Mouse (Mus musculus) R1 (cell line): ENCODE measurements around the gene Nek9.

ENCODE experiments used
- DNase-seq: peaks from one replicate; pipeline ENCODE4 v3.0.0-alpha.2; 2018; ENCODE audit warnings: low read depth, low spot score

Nek9 gene

DNA sequence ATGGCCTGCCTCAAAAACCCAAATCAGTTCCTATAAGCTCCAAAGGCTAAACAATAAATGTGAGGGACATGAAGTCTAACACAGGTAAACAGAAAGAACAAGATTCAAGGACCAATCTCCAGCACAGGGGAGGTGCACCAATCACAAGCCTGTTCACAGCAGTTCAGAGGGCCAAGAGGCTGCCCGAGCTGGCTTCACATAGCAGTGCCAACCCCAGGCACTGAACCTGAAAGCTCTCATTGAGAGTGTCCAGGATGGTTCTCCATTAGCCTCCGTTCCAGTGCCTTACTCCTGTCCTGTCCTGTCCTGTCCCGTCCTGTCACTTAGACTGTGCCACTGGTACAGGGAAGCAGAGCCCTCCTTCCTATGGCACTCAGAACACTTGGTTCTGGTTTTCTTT lies 8.0 kb upstream of the Nek9 start:
- DNase-seq: no peak

DNA sequence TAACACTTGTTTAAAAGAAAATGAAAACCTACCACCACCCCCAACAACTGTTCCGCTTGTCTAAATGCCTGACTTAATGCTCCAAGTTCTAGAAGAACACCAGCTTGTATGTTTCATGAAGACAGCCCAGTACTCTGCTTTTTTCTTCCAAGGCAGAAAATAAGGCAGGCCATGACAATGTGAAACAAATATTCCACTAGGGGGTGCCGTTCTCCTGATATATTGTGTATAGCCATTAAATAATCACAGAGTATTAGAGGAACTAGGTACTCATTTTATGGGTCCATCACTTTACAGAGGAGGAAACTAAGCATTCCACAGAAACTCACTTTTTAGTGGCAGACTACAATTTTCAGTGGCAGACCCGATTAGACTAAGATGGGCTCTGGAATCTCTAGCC lies 7.2 kb upstream of the Nek9 start:
- DNase-seq: peak; percentile 55

DNA sequence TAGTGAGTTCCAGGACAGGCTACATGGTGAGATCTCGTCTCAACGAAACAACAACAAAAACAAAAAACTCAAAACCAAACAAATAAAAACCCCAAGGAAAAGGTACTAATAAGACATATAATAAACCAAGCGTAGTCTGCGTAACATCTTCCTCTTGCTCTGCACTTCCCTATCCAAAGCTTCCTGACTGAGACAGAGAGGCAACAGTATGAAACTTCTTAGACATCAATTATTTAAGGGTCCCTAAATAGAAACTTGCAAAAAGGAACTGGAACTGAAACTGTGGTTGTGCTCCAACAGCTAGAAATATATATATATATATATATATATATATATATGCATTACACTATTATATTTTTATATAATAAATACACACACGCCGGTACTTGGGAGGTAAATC lies 6.4 kb upstream of the Nek9 start:
- no peak for DNase-seq

DNA sequence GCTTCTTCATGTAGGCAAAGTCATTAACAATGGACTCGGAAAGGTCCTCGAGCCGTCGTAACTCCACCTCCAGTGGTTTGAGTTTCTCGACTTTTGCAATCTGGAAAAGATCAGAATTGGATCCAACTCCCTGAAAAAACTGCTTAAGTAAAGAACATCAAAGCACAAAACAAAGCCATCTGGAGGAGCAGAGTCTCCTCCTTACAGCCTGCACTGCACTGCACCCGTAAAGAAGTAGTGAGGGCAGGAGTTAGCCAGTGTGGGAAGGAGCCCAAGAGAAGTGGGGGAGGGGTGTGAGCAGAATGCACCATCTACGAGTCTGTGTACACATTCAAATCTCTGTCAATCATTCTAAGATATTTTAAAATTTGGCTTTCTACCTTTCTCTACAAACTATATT lies 5.1 kb upstream of the Nek9 start:
- DNase-seq: no peak

DNA sequence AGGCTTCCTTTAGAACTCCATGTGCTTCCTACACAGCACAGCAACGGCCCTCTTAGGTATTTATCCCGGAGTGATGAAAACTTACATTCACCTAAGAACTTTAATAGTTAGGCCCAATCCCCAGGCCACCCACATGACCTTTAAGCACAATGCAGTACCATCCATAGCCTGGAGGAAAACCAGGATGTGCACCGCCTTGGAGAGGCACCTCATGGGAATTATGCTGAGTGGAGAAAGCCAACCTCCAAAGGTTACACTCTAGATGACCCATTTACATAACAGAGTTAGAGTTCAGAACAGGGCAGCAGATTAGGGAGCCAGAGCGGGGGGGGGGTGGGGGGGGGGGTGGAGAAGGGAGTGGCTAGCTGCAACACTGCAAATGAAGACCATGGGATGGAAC lies 3.1 kb upstream of the Nek9 start:
- DNase-seq: peak; percentile 89

DNA sequence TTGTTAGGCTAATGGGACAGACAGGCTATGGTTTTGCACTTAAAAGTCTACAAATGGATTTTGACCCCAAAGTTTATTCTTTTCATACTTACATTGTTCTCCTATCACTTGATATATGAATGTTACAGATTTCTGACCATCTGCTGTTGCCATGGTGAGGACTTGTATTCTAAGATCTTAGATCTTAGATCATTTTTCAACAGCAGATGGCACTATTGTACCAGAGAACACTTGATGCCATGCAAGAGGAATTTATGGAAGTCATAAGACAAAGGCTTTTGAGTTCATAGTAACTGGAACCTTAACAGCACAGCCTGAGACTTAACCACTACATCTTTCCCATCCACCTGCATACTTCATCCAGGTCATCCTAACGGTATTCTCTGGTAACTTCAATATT lies 2.0 kb upstream of the Nek9 start:
- peak; percentile 79 for DNase-seq

DNA sequence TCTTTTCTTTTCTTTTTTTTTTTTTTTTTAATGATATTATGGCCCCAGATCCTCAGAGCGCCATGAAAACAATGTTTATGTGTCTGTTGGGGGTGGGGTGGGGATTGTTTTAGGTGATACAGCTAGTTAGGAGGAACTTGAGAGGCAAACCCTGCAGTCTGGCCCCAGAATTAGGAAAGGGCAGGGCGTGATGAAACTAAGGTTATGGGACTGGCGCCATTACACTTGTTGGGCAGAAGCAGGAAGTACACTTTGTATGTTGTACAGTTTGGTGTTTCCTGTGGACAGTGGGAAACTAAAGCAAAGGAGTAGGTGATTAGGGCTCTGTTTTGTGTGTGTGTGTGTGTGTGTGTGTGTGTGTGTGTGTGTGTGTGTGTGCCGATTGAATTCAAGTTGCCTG lies 785 bp upstream of the Nek9 start:
- peak; percentile 39 for DNase-seq

DNA sequence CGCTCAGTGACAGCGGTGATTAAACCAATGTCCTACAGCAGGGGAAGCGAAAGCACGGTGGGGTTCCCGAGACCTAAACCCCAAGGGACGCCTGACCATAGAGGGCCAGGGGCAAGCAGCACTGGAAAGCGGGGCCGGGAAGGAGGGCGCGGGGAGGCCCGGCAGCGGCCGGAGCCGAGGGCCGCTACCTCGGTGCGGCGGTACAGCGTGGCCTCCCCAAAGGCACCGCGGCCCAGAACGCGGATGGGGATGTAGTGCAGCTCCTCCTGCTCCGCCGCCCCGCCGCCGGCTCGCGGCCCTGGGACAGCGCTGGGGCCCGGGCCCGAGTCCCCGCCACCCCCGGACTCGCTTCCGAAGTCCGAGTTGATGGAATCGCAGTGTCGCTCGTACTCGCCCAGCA lies 347 bp downstream of the Nek9 start:
- DNase-seq: no peak

DNA sequence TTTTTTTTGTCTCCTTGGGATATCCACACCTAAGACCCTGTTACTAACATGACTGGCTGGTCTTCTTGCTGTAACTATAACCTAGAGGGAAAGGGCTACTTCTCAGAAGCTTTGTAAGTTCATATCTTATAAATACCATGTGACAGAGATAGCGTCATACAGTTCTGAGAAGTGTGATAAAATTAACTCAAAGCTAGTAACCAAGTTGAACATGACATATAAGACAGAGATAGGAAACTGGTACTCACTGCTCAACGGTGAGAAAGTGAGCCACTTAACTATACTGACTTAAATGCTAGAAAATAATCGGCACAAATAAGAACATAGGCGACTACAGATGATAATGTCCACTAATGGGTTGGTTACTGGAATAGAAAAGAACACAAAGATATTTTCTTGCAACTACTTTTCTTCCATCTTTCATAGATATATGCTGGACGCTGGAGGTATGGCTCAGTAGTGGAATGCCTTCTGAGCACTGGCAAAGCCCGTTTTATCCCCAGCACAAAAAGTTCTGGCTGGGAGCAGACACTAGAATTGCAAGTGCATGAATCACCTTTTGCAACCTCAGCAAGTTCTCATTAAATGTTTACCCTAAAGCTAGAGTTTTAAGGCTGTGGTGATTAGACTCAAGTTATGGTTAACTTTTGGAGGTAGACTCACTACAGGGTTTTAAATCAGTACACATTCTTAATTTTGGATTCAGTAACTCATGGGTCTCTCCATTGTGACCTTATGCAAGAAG lies 1.4 kb downstream of the Nek9 start:
- DNase-seq: no peak

DNA sequence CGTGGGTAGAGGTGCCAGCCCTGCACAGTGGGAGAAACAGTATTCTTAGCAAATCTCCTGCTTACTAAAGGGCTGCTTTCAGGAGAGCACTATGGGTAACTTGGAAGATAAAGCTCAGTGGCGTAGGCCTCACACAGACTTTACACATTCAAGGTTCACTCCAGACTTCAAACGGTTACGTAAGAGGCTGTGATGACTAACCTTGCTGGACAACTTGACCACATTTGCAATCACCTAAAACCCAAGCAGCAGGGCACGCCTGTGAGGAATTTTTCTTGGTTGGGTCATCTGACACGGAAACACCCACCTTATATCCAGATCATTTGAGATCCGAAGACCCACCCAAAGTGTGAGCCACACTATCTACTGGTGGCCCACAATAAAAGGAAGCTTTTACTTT lies 9.0 kb downstream of the Nek9 start:
- DNase-seq: no peak

DNA sequence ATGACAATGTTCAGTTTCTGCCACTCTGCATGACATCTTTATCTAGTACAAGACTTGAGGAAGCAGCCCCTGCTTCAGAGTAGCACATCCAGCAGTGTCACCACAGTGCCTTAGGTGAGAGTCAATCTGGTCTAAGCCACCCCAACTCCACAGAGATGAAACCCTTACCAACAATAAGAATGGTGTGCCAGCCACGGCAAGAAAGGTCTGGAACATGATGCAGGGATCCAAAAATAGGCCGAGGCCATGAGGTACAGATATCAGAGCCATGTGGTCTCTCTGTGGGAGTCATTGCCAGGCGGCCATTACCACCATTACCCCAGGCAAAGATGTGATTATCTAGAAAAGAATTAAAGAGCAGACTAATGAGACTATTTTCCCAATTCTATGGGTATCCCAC lies 30.5 kb downstream of the Nek9 start:
- DNase-seq: no peak

DNA sequence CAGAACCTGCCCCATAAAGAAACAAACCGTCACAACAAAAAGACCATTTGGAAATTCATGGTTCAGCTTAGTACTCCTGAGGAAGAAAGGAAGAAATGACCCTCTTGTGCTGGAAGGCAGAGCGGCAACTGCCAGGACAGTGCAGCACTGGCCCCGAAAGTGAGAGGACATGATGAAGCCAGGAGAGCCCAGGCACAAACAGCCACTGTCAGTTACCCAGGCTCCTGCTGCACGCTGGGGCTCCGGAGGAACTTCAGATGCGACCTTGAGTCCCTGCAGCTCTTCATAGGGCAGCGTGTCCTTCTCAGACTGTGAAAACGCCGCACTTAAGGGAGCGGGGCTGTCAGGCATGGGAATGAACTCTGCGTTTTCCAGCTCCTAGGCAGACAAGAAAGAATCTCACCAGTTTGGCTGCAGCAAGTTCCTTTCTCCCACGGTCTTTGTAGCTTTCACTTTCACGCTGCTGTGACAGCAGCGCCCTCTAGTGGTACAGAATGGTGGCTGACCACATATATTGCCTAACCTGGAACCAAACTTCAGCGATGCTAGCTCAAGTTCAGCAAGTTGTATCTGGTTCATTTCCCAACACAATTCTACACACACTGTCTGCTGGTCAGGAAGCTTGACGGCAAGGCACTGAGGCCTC lies 33.8 kb downstream of the Nek9 start:
- peak; percentile 82 for DNase-seq

DNA sequence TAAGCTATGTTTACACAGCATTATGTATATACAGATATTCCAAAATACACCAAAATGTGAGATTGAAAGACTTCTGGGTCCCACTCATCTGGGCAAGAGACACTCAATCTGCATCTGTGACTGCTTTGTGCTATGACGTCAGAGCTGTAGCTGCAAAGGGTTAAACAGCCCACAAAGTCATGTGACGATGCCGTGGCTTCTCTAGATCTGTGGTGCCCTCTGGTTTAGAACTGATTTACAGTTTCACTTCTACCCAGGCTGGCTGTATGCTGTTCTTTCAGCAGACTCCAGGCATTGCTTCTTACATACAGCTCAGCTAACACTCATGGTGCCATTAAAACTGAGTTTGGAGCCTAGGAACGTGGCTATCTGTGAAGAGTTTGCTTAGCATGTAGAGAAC lies 34.4 kb downstream of the Nek9 start:
- DNase-seq: no peak

DNA sequence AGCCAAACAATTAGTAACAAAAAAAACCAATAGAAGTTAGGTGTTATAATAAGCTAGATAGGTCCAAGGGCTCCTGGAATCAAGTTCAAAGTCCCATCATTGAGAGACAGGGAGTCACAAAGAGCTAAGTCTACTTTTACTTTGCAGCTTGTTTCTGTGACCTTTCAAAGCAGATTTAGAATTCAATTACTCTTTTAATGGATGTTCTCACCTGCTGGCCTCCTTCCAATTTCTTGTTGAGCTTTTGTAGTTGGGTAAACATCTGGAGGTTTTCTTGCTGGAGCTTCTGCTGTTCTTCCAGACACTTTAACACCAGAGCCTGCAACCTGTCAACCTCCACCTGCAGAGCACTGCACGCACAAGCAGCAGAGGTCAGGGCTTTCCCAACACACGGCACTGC lies 35.9 kb downstream of the Nek9 start:
- DNase-seq: no peak

DNA sequence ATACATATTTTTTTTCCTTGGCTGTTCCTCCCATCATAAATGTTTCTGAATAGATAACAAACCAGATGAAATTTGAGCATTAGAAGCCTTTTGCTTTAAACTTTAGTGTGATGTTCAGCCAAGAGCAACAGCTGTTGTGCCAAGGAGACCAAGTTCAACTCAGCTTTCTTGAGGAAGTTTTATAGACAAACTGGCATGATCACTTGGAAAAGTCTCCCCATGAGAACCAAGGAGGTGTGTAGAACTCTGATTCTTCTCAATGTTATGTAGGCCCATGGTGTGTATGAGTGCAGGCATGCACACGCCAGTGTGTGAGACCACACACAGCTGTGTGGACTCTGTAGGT lies 40.4 kb downstream of the Nek9 start:
- DNase-seq: no peak

DNA sequence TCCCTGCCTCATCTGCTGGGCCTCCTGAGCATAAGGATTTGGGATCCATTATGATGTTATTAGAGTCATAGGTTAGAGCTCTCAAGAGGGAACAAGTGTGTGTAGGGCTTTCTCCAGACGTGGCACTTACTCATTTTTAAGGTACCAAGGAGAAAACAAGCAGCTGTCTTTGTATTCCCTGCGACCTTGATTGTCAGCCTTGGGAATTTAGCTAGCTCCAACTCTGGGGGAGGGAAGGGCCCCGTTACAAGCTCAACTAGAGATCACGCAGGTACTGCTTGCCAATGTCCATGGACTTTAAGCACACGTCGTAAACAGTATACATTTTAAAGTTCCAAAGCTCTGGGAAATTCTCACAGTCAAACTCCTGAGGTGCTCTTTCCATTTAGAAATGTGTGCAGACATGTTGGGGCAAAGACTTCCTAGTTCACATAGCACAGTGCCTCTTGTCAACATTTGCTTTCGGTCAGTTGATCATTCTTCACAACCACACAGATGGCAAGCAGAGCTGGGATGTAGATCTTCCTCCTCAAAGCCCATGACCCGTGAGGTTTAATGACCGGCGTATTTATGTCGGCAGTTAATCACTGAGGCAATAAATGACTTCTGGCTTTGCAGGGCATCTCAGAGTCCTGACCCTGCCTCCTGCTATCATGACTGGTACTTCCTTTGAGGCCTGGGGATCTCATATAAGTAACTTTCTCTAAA lies 40.9 kb downstream of the Nek9 start:
- no peak for DNase-seq

DNA sequence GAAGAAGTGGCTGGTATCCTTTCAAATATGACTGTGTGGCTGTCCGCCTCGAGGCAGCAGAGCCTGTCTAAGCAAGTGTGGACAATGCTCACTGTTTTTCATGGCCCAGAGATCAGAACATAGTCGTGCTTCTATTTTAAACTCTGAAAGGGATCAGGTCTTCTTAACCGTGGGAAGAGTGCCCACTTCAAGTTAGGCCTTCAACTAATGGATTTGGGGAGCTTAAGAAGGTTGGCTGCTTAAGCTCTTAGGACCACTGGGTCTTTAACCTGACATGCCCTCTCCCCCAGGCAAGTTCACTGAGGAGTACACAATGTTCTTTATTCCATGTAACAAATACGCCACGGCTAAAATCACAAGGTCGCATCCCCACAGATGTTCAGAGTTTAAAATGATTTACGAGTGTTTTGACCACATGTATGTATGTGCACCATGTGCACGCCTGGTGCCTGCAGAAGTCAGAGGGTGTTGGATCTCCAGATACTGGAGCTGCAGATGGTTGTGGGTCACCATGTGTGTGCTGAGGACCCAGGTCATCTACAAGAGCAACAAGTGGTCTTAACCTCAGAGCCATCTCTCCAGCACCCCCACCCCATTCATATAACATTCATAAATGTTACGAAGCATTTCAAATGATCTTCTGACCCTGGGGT lies 41.7 kb downstream of the Nek9 start:
- no peak for DNase-seq

DNA sequence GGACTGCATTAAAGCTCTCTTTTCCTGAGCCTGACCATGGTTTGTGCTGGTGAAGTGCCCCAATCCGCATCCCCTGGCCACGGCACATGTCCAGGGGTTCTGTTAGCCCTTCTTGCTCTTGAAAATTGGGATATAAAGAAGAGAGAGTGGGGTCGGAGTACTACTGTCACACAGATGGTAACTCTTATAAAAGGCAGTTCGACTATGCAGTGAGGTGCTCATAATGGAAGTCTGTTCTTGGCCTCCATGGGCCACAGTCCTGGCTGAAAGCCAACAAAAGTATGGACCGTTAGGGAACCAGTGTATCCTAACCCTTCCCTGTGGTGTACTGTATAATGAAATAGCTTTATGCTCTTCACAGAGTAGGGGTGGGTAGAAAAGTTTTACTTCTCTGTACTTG lies 42.2 kb downstream of the Nek9 start:
- no peak for DNase-seq

DNA sequence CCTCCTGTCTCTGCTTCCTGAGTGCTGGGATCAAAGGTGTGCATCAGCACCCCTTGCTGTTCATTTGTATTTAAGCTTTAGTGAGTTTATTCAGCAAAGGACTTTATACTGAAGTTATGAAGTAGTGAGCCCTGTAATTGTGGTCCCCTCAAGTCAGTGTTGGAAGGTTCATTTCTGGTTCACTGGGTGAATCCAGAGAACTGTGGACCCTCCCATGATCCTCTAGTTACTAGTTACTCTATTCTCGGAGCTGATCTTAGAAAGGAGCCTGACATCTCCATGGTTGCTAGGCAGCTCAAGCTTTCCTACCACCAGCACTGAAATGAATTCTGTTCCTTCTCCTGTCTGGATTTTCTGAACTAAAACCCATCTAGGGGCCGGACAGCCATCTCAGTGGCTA lies 43.7 kb downstream of the Nek9 start:
- DNase-seq: no peak

DNA sequence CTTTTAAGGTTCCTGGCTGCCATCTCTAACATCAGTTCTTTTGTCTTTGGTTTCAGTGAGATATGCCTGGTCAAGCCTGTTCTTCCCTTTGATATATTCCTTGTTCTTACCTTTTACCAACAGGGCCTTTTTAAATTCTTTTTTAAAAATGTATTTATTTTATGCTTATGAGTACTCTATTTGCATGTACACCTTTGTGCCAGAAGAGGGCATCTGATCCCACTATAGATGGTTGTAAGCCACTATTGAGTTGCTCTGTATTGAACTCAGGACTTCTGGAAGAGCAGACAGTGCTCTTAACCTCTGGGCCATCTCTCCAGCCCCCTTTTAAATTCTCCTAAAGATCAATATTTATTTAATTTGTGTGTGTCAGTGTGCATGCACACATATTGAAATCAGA lies 46.3 kb downstream of the Nek9 start:
- no peak for DNase-seq

DNA sequence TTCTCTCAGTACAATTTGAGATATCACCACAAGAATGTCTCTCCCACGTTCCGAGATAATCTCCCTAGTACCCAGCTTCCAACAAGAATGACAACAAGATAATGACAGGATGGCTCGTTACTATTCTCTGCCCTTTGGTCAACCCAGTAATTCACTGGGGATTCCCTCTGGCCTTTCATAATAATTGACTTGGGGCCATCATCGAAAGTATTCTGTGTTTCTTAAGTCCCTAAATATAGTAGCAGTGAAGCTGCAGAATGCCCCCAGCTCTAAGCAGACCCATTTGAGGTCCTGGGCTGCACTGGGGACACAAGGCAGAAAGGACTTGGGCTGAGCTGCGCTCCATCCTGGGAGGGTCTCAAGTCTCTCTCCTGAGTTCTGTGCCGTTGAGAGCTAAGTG lies 46.9 kb downstream of the Nek9 start:
- DNase-seq: no peak

DNA sequence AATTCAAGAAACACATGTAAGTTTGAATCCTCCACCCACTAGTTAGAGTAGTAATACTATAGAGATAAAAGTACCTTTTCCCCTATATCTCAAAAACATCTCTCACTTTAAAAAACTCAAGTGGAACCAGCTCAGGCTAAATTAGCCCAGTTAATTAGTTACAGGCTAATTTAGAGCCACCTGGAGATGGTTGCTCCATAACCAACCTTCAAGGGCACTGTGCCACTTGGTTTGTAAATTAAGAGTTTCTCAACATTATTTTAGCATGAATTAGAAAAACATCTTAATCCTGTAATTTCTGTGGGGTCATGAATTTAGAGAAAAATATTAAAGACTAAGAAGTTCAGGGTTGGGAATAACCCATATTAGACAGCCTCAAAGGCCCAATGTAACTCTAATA lies 47.6 kb downstream of the Nek9 start:
- DNase-seq: no peak

DNA sequence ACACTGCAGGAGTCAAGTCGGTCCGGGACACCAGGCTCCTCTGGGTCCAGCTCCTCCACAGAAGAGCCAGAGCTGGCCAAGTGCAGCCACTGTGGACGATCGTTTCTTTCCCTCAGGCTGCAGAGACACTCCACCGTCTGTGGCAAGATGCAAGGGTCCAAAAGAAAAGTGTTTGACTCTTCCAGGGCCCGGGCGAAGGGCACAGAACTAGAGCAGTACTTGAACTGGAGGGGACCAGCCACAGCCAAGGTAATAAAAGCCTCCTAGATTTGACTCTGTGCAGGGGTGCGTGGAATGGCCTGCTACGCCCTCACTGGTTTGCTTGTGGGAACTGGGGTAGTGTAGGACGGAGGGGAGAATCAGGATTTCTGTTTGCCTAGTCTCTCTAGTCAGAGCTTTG lies 48.5 kb downstream of the Nek9 start:
- DNase-seq: no peak
